ENCODE assay signal across 12 mouse cellular contexts in the genomic region with DNA sequence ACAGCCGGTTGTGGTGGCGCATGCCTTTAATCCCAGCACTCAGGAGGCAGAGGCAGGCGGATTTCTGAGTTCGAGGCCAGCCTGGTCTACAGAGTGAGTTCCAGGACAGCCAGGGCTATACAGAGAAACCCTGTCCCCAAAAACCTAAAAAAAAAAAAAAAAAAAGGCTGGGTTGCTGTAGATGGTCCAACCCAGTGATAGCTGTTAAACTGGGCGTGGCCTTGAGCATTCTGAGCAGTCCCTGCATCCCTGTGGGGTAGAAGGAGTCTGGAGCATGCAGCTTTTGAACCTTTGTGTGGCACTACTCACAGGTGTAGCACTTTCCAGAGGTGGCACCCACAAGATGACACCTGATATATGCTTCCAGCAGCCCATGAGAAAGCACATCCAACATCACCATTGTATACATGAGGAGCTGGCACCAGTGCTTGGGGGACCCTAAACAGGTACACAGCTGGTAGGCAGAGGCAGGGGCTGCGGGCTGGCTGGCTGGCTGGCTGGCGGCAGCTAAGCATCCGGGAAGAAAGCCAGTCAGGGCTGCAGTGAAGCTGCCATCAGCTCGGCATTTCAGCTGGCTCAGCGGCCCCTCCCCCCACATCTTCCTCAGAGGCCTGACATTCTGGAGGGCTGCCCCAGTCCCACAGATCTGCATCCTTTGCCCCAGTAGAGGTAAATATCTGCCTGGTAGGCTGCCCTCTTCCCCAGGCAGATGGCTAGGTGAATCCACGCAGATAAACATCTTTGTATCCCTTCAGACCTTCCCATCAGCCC. TPM values are rescaled to one million over a fixed set of nuclear protein-coding genes. Genes with fewer than 3 reads are reported as not detected.
DNase-seq lines count a peak whose midpoint lies in the region; ATAC-seq and TF ChIP-seq lines count a peak whose summit lies in the region.
"Had no signal": no experiment of that assay in that cellular context is flagged by ENCODE, and none has a peak within 500 bp of the region (broad histone marks: within the 10 kb centered on the region; RNA-seq: fewer than 3 reads in every experiment).

No protein-coding gene starts in this region.

- H3K36me3 ChIP-seq in kidney, adult 2 months (ENCODE audit: control insufficient read depth, insufficient read depth, low read length) = no peaks in the 10 kb centered on the region
- no peaks in the 10 kb centered on the region for H3K36me3 ChIP-seq in forebrain, embryonic 13.5 days (ENCODE audit: poor library complexity, severe bottlenecking)
- H3K36me3 ChIP-seq in midbrain, embryonic 12.5 days = no peaks in the 10 kb centered on the region
- H3K36me3 ChIP-seq: stomach, embryonic 15.5 days had no signal

- no peak overlapping the region for H3K4me3 ChIP-seq in kidney, adult 2 months (ENCODE audit: insufficient read depth, low read depth, low read length)
- H3K4me3 ChIP-seq in forebrain, embryonic 13.5 days = no peak overlapping the region
- H3K4me3 ChIP-seq in midbrain, embryonic 12.5 days = no peak overlapping the region
- H3K4me3 ChIP-seq: erythroblast, embryonic 14.5 days; stomach, embryonic 15.5 days had no signal

- no peak for TF ChIP-seq CTCF in kidney, adult 2 months (conservative IDR thresholded peaks at IDR 0.05; ENCODE audit: insufficient read depth, insufficient read length, low read depth, low read length)

- H3K9ac ChIP-seq in forebrain, embryonic 13.5 days = peak overlapping the region; percentile 38
- peak overlapping the region; percentile 41 for H3K9ac ChIP-seq in midbrain, embryonic 12.5 days (replicated peaks)
- H3K9ac ChIP-seq: stomach, embryonic 15.5 days had no signal

- DNase-seq in kidney, postnatal 10 days = peak; percentile 57
- no peak for DNase-seq in kidney, adult 2 months
- DNase-seq in NIH3T3 (ENCODE audit: low read depth) = peak; percentile 62
- no peak for DNase-seq in urinary bladder, postnatal 10 days (ENCODE audit: low spot score)
- DNase-seq in spleen, postnatal 10 days (ENCODE audit: low spot score in 2 of 2) = no peak
- no peak for DNase-seq in adrenal gland, postnatal 25 days

- no peak for TF ChIP-seq POLR2A in kidney, adult 2 months (IDR thresholded peaks at IDR 0.05; ENCODE audit: low read depth, low read length)

- H3K4me2 ChIP-seq in forebrain, embryonic 13.5 days = no peak overlapping the region
- H3K4me2 ChIP-seq in midbrain, embryonic 12.5 days (replicated peaks) = no peak overlapping the region; the same call in 1 of the 2 replicates
- H3K4me2 ChIP-seq: stomach, embryonic 15.5 days had no signal

- WGBS in kidney, adult 2 months = 60% methylated on average over 11 of the region's 11 CpGs
- 44% methylated on average over 10 of the region's 11 CpGs for WGBS in forebrain, embryonic 13.5 days
- WGBS in midbrain, embryonic 12.5 days = 47% methylated on average over 11 of the region's 11 CpGs

- H3K27ac ChIP-seq in kidney, adult 2 months (ENCODE audit: insufficient read depth, low read depth, low read length) = no peak overlapping the region
- peak overlapping the region; percentile 41 for H3K27ac ChIP-seq in forebrain, embryonic 13.5 days
- H3K27ac ChIP-seq in midbrain, embryonic 12.5 days (replicated peaks) = peak overlapping the region; percentile 65
- H3K27ac ChIP-seq: kidney, postnatal 0 days; macrophage; stomach, embryonic 15.5 days had no signal

- H3K9me3 ChIP-seq in forebrain, embryonic 13.5 days (replicated peaks) = no peaks in the 10 kb centered on the region
- no peaks in the 10 kb centered on the region for H3K9me3 ChIP-seq in midbrain, embryonic 12.5 days
- H3K9me3 ChIP-seq: stomach, embryonic 15.5 days had no signal

- no peaks in the 10 kb centered on the region for H3K4me1 ChIP-seq in kidney, adult 2 months (ENCODE audit: control insufficient read depth, insufficient read depth, low read length)
- H3K4me1 ChIP-seq in forebrain, embryonic 13.5 days = peaks cover 30% of the 10 kb centered on the region
- peaks cover 29% of the 10 kb centered on the region for H3K4me1 ChIP-seq in midbrain, embryonic 12.5 days

- H3K27me3 ChIP-seq in kidney, adult 2 months (replicated peaks; ENCODE audit: control insufficient read depth, insufficient read depth, low read length) = no peaks in the 10 kb centered on the region; the same call in 1 of the 2 replicates
- no peaks in the 10 kb centered on the region for H3K27me3 ChIP-seq in forebrain, embryonic 13.5 days
- 0 out of 2 replicates have a peak, but pooled peaks cover 6% of the 10 kb centered on the region for H3K27me3 ChIP-seq in midbrain, embryonic 12.5 days

- ATAC-seq in forebrain, embryonic 13.5 days = peak; percentile 9; the same call in 1 of the 2 replicates
- no peak for ATAC-seq in midbrain, embryonic 12.5 days (ENCODE audit: low FRiP score, low read depth)

RNA-seq across cellular contexts. Expression of gene Caskin1, which starts 3.1 kb away (rescaled TPM):
- 0.52 and 0.80 TPM in 2 replicates for polyA plus RNA-seq in kidney, adult 2 months (2012; rRNA removed)
- polyA plus RNA-seq in forebrain, embryonic 13.5 days (2015; fragmentation: Nextera tagmentation; extraction: Ambion mirVana) = 15.0 and 16.7 TPM in 2 replicates
- 20.2 and 23.0 TPM in 2 replicates for polyA plus RNA-seq in midbrain, embryonic 12.5 days (2016; fragmentation: Nextera tagmentation; extraction: Ambion mirVana)
- 26.2 and 60.8 TPM in 2 replicates for total RNA-seq in adrenal gland, postnatal 25 days (2021)
- polyA plus RNA-seq: erythroblast, embryonic 14.5 days; macrophage had no signal

RNA-seq across cellular contexts. Expression of gene Mlst8, which starts 6.4 kb away (rescaled TPM):
- 26.1 and 32.1 TPM in 2 replicates for polyA plus RNA-seq in kidney, adult 2 months (2012; rRNA removed)
- 33.9 and 39.1 TPM in 2 replicates for polyA plus RNA-seq in forebrain, embryonic 13.5 days (2015; fragmentation: Nextera tagmentation; extraction: Ambion mirVana)
- polyA plus RNA-seq in midbrain, embryonic 12.5 days (2016; fragmentation: Nextera tagmentation; extraction: Ambion mirVana) = 37.0 TPM in 2 replicates
- total RNA-seq in adrenal gland, postnatal 25 days (2021) = 29.7 and 37.3 TPM in 2 replicates

RNA-seq across cellular contexts. Expression of gene Bricd5, which starts 11.6 kb away (rescaled TPM):
- 0.56 and 0.96 TPM in 2 replicates for polyA plus RNA-seq in kidney, adult 2 months (2012; rRNA removed)
- polyA plus RNA-seq in forebrain, embryonic 13.5 days (2015; fragmentation: Nextera tagmentation; extraction: Ambion mirVana) = 0.26 TPM in 1 of 2 replicates, not detected in the other
- 0.34 TPM in 1 of 2 replicates, not detected in the other for polyA plus RNA-seq in midbrain, embryonic 12.5 days (2016; fragmentation: Nextera tagmentation; extraction: Ambion mirVana)
- 0.85 and 0.95 TPM in 2 replicates for total RNA-seq in adrenal gland, postnatal 25 days (2021)
- polyA plus RNA-seq: erythroblast, embryonic 14.5 days; macrophage; stomach, embryonic 15.5 days had no signal

RNA-seq across cellular contexts. Expression of gene Pgp, which starts 15.1 kb away (rescaled TPM):
- 38.7 and 46.5 TPM in 2 replicates for polyA plus RNA-seq in kidney, adult 2 months (2012; rRNA removed)
- polyA plus RNA-seq in forebrain, embryonic 13.5 days (2015; fragmentation: Nextera tagmentation; extraction: Ambion mirVana) = 52.3 and 56.7 TPM in 2 replicates
- polyA plus RNA-seq in midbrain, embryonic 12.5 days (2016; fragmentation: Nextera tagmentation; extraction: Ambion mirVana) = 60.0 TPM in 2 replicates
- 71.8 and 83.4 TPM in 2 replicates for total RNA-seq in adrenal gland, postnatal 25 days (2021)

RNA-seq across cellular contexts. Expression of gene E4f1, which starts 15.2 kb away (rescaled TPM):
- polyA plus RNA-seq in kidney, adult 2 months (2012; rRNA removed) = 63.7 and 72.8 TPM in 2 replicates
- 38.8 and 39.8 TPM in 2 replicates for polyA plus RNA-seq in forebrain, embryonic 13.5 days (2015; fragmentation: Nextera tagmentation; extraction: Ambion mirVana)
- 36.5 and 41.9 TPM in 2 replicates for polyA plus RNA-seq in midbrain, embryonic 12.5 days (2016; fragmentation: Nextera tagmentation; extraction: Ambion mirVana)
- 21.7 and 33.7 TPM in 2 replicates for total RNA-seq in adrenal gland, postnatal 25 days (2021)

Comparison
In these comparisons a context has a peak if more than half of its experiments do, and no peak if none do; other contexts are left out.
1. DNase-seq: peak in kidney, postnatal 10 days (single experiment) and NIH3T3 (single experiment); none in kidney, adult 2 months (single experiment), urinary bladder, postnatal 10 days (single experiment), spleen, postnatal 10 days (0 of 2) and adrenal gland, postnatal 25 days (single experiment).